Mouse (Mus musculus) macrophage (primary cell): ENCODE data around the gene Mrgpra2b. TPM values are rescaled to one million over a fixed set of nuclear protein-coding genes. Genes with fewer than 3 reads are reported as not detected.

ENCODE experiments used
- polyA plus RNA-seq: library from polyadenylated mRNA; stranded (reverse); fragments of 250-400 nt; gene quantifications from 3 replicates; pipeline ENCODE4 v1.2.4, GENCODE M21; 2018; ENCODE audit warnings: inconsistent platforms

Mrgpra2b gene
- polyA plus RNA-seq, 1 experiment from 2014 or later, result 0.60 TPM

Other genes with a start within 250 kb of the Mrgpra2b start
- not detected in 3 replicates for gene Mrgpra1, start 174.6 kb downstream of the Mrgpra2b start, polyA plus RNA-seq
- not detected in 3 replicates for gene Mrgpra2a, start 76.7 kb downstream of the Mrgpra2b start, polyA plus RNA-seq
- gene Mrgpra3, start 72.5 kb upstream of the Mrgpra2b start, polyA plus RNA-seq, result not detected in 3 replicates